Mouse (Mus musculus) gastrocnemius, adult 8-10 months (tissue): Measurements from ENCODE around the gene Per3. TPM values are rescaled to one million over a fixed set of nuclear protein-coding genes. Genes with fewer than 3 reads are reported as not detected.

Experiments
- DNase-seq, 2 experiments: peaks; one replicate each; pipeline ENCODE4 v3.0.0; 2022; ENCODE audit warnings: low spot score in 2 of 2
- total RNA-seq, 4 experiments: library from RNA; stranded (reverse); gene quantifications; 2 replicates each; pipeline ENCODE4 v1.2.4; 2022

The Per3 gene
- total RNA-seq, result 10 to 100 TPM in 3 of 4 experiments, 1 to 10 TPM in 1; 6.5 to 14.8 (median 11.6) TPM

DNA sequence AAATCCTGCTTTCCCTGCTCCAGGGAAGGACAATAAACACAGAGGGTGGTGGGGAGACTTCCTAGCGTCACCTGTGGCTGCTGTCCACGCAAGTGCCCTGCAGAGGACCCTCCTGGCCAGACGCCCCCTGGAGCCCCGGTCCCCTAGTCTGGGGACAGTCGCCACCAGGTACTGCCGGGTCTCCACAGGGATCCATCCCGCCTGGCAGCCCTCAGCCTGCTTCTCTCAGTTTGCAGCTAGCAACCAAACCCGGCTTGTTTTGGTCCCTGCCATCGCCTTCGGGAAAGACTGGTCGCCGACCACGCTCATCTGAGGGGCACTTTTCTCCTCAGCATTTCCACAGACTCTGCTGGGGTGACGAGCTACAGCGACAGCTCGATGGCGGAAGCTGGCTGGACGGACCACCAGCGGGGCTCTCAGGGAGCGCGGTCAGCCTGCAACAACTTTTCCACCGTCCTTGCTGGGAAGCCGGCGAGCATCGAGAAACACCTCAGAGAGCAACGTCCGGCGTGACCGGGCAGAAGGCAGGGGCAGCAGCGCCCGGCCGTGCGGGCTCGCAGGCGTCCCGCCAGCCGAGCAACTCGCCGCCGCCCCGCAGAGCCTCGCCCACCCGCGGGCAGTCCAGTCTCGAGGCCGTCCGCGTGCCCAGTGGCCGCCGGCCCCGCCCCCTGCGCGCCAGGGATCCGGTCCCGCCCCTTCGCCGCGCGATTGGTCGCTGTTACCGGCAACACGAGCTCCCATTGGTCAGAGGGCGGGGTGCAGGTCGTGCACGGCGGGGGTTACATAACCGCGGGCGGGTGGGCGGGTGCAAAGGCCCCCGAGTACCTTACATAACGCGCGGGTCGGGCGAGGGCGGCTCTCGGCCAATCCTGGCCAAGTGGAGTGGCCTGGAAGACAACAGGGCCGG lies at the start of gene Per3:
Gene Per3, minus strand, starts transcription at position 629 of the 907 bp plus-strand sequence.
- DNase-seq, result peak; percentile 99

DNA sequence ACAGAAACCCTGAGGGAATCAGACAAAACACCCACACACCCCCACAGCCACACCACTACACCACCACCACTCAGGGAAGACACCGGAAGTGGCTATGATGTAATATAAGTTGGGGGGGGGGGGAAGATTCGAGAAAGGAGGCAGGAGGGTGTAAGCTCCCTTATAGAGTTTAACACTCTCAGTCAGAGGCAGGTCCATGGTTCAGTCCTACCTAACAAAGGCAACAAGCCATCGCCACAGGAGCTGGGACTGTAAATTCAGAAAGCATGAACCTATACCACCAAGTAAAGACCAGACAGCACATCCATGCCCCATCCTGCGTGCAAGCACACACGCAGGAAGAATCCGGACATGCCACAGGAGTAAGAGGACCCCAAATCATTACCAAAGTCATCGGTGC lies 44.8 kb upstream of the Per3 start, which contains the start of gene Gm13090:
Gene Gm13090, plus strand, starts transcription at position 301 of the 400 bp plus-strand sequence.
- DNase-seq, result no peak

DNA sequence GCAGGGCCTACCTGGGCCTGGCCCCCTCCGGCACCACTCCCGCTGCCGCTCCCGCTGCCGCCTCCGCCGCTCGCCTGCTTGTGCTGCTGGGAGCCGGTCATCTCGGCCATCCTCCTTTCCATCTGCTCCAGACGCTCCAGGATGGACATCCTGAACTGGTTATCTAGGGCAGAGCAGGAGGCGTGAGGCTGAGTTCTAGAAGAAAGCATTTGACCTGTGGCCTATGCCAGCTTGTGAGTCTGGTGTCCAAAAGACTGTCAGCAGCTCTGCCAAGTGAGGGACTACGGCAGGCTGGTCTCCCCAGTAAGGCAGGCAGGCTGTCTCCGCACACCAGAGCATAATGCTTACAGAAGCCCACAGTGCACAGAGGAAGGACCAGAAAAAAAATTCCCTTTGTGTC lies 44.4 kb upstream of the Per3 start:
- DNase-seq, result no peak

DNA sequence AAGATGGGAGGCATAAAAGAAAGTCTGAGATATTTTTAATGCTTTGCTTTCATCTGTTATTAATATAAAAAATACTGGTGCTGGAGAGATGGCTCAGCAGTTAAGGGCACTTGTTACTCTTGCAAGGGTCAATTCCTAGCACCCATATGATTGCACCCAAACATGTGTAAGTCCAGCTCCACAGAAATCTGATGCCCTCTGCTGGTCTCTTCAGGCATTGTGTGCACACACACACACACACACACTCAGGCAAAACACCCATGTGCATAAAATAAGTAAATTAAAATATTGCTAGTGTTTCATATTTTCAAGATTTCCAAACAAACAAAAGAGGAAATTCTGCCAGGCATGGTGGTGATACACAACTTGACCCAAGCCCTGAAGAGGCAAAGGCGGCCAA lies 42.9 kb upstream of the Per3 start:
- DNase-seq, result no peak

DNA sequence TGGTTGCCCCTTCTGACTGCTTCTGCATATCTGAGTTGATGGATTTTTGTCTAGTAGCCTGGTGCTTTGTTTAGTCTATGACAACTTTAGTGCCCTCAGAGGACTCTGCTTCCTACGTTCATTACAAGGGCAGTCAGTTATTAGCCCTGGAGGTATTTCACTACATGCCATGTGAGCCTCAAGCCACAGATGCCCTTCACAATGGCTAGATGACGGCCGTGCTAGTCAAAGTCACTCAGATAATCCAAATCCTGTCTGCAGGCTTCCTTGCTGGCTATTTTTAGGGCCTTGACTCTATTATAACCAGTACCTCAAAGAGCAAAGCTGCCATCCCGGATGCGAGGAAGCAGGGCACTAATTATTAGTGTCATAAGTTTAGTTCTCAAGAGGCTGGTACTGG lies 38.6 kb upstream of the Per3 start:
- no peak for DNase-seq

DNA sequence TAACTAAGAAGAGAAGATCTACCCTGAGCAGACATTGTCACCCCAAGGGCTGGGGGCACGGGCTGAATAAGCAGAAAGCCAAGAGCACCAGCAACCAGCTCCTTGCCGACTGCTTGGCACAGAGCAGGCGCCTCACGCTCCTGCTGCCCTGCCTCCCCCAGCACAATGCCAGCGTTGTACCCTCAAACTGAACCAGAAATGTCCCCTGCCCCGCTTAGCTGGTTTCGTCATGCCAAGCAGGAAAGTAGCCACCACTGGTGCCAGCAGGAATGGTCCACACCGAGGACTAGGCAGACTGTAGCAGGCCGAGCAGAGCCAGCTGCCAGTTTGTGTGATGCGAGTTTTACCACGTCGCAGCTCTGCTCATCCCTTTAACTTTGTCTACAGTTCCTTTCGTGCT lies 37.5 kb upstream of the Per3 start:
- DNase-seq, result no peak

DNA sequence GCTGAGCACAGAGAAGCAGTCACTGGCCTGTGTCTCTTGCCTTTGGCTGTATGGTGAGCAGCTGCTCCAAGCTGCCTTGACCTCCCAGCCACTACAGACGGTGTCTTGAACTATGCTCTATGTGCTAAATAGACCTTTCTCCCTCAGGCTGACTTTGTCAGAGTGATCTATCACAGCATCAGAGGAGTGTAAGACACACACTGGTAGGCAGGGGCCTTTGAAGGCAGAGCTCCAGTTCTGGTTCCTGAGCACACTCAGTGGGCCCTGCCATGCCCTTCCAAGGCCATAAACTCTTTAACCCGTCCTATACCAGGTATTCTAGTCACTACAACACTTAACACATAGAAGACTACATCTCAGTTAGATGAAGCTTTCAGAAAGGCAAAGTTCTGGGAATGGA lies 36.9 kb upstream of the Per3 start:
- no peak for DNase-seq

DNA sequence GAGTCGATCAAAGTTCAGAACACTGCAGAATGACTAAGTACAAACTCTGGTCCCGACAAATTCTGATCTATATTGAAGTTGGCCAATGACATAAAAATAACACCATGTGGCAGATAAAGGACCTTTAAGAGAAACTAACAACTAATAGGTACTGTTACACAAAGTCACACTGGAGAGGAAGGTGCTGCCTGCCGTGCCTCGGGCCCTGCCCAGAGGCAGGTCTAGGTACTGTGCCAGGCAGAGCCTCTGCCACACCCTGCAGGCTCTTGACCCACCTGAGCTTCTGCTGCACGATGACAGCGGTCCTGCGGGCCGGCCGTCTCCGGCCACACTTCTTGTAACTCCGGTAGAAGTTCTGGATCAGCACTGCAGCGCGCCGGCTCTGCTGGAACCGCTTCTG lies 30.4 kb upstream of the Per3 start:
- no peak for DNase-seq

DNA sequence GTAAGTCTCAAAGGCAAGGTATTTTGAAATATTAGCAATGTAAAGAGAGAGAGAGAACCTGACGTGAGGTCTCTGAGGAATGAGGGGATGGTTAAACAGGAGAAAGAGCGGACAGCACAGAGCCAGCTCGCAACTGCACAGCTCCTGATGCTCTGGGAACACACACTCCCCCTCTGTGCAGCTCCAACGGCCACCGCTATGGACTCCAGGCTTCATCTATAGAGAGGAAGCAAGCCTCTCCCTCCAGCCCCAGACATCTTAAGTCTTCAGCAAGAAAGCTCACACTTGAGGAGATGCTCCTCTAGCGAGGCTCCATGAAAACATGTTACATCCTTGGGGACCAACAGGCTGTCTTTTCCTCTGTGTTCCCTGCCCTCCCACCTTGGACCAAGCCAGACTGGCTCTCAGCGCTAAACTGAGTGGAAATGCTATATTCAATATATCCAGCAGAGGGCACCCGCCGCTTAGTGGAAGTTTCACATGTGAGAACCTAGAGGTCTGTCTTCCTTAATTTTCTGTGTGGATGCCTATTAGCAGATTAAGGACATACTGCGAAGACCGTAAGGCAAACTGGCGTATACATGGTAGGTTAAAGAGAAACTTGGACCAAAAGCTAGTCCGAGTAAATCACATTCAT lies 28.8 kb upstream of the Per3 start:
- peak; percentile 40 to 54 for DNase-seq

DNA sequence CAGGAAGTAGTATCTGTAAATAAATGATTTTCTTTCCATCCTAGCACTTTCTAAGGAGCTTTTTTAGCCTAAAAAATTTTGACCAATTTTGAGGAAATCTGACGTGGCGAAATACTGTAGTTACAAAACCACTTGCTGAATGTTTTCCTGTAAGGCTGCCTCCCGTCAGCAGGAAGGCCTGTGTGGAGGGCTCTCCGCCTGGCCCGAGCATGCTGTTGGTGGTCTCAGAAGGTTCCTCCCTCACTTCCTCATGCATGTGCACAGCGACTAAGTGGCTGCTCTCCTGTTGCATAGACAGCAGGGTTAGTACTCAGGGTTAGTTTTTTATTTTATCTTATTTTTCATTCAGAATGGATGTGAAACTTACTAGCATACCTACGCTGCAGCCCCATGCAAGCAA lies 26.5 kb upstream of the Per3 start:
- DNase-seq, result no peak

DNA sequence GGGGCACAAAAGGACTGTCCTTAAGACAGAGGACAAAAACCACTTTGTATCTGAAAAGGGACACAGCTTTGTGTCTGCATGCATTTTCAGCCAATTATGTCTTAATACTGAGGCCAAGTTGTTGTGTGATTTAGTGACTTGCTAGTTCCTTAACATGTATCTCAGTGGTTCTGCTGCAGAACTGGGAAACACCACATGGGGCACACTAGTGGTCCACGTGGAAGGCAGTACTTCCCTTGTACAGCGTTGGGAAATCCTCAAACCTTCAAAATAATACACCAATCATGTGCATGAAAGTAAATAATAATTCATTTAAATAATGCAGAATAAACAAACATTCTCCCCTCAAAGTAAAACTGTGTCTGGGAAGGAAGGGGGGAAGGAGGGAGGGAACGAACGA lies 24.3 kb upstream of the Per3 start:
- no peak for DNase-seq

DNA sequence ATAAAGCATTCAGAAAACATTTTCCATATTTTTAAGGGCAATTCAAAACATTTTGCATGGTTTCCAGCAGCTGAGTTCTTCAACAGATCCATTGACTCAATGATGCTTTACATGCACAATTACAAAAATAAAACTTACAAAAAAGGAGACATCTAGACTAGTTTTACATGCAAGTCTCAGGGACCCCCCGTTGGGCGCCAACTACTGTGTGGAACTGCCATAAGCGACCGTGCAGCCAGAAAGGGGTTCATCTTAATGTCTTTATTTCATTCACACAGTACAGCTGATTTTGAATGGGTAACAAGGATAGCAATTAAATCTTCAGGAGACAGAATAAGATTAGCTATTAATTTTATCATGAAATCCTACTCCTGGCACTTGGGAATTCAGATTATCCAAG lies 15.1 kb upstream of the Per3 start:
- no peak for DNase-seq

DNA sequence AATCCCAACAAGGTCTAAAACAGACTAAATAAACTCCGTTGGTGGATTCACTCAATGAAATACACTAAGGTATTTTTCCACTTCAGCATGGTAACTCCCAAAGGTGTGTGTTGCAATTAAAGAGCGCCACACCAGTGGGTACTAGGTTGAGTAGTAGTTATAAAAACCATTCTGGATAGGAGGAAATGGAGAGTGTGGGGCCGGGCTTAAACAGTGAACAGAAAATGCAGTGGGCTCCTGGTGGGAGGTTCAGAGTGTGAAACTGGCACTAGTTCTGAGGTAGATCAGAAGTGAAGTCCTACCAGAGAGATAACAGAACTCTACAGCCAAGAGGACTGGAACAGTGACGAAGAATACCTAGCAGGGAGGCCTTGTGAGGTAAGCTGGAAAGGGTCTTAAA lies 14.2 kb upstream of the Per3 start:
- DNase-seq, result no peak

DNA sequence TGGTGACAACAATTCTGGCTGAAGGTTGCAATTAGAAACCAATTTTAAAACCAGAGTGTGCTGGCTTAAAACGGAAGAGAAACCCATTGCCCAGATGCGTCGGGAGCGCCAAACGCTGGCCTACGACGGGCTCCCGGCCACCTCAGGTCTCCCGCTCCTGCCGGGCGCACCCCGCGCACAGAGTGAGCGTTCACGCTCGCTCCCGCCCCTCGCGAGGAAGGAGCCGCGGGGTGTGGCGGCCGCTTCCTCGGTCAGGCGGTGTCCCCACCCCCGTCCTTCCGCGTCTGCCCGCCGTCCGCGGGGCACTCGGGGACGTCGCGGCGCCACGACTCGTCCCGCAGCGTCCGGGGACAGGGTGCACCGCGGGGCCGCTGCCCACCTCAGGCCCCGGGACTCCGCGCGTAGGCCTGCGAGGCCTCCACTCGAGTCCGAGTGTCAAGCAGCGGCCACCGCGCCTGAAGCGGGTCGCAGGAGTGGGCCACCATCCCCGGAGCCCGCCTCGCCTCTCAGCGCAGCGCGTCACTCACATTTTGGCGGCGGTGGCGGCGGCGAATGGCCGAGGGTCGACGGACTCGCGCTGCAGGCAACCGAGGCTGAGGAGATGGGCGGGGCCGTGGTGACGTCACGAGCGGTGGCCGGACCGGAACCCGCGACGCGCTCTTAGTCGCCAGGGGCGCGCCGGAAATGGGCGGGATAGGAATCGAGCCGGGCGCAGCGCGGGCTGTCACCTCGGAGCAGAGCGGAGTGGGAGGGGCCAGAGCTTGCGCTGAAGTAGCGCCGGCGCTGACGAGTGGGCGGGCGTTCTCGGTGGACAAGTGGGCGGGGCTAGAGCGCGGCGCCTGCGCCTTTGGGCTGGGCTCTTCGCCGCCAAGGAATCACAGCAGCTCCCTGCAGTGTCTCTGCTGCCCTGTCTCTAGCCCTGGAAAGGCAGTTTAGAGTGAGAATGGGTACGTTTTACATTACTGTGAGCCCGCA lies 13.2 kb upstream of the Per3 start, which contains the start of gene Vamp3:
Gene Vamp3, minus strand, starts transcription at position 617 of the 975 bp plus-strand sequence.
- DNase-seq, result peak; percentile 97 to 99

DNA sequence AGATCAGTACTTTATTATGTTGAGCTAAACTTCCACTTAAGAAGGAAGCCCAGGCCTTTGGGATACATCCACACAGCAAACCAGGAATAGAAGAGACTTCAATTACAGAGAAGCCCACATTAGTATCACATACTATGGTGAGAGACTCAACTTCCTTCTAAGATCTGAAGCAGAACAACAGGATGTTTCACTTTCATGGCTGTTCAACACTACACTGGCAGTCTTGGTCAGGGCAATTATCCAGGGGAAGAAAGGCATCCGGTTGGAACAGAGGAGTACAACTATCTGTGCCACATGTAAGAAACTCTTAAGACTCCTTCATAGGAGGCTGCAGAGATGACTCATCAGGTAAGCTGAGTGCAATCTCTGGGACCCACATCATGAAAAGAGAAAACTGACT lies 6.7 kb upstream of the Per3 start:
- no peak for DNase-seq

DNA sequence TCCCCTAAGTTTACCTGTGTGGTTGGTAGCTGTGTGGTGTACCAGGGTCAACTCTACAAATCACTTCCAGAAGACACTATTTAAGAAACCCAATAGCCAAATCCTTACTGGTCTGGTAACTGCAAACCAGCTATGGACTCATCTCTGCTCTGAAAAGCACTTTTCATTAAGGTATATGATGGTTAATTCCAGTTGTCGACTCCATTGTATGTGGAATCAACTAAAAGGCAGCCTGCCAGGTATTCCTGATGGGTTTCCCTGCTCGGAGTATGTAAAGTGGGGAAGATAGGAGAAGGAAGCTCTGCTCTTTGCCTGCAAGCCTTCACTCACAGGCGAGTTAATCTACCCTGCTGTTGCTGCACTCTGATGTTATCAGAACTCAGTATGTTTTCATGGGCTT lies 2.1 kb upstream of the Per3 start:
- DNase-seq, result no peak

DNA sequence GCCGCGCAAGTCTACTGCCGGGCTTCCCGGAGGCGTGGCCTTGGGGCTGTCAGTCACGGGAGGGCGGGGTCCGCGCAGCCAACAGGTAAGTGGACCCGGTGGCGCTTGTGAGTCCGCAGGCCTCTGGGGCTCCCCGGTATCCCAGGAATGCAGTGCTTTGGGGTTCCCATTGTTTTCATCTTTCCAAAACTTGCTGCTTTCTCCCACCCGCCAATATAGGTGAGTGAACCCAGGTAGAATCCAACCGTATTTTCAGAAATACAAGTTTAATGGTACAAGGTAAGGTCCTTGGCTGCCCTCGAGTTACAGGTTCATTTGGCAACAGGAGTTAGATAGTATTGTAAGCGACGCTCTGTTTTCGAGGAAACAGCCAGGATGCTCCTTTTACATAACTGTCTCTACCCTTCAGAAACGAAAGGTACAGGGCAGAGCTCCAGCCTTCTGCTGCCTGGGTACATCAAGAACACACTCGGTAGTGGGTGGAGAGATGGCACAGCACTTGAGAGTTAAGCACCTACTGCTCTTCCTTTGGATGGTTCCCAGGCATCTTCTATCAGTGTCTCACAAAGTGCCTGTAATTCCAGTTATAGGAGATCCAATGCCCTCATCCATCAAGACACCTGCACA lies 592 bp upstream of the Per3 start:
- DNase-seq, result peak in 1 of 2 experiments; percentile 12

DNA sequence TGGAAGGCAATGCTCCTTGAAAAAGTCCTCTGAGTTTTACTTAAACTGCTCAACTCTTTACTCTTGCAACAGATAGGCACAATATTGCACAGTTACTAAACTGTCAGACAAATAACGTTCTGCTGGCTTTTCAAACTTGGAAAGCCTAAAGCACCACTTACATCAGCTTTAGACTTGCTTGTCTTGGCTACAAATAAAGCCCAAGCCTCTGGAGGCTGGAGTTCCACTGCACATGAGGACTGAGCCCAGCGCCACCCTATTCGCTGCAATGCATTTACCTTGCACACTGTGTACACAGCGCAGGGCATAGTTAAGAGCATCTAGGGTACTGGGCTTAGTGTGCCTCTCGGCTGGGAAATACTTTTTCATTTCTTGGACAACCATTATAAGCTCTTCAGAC lies 1.2 kb downstream of the Per3 start:
- peak in 1 of 2 experiments; percentile 26 for DNase-seq

DNA sequence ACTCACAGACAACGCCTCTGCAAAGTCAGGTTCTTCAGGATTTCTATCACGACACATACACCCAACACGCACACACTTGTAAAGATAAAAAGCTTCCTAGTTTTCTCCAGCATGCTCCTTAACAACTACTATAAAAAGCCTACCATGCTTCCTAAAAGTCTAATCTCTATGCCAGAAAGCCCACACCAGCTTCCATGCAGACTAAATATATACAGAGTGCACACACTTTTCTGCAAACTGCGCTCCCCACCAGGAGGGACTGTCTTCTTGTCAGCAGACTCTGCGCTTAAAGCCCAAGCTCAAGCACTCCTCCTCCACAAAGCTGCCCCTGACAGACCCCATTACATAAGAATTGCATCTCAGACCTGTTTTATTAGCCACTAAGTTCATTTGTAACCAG lies 3.0 kb downstream of the Per3 start:
- no peak for DNase-seq

DNA sequence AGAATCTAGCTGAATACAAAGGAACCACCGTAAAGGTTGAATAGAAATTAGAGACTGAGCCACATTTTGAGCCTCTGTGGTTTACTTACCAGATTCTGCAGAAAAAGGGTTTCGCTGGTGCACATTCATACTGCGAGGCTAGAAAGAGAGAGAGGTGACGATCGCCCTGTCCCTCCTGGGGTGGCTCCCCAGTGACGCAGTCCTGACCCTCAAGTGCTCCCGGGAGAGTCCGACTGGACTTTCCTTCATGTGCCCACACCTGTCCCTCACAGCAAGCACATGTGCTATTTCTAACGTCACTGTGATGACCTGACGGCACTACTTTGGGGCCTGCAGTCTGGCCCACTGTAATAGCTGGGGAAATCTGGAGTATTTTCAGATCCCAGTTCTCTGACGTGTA lies 6.7 kb downstream of the Per3 start:
- DNase-seq, result no peak

DNA sequence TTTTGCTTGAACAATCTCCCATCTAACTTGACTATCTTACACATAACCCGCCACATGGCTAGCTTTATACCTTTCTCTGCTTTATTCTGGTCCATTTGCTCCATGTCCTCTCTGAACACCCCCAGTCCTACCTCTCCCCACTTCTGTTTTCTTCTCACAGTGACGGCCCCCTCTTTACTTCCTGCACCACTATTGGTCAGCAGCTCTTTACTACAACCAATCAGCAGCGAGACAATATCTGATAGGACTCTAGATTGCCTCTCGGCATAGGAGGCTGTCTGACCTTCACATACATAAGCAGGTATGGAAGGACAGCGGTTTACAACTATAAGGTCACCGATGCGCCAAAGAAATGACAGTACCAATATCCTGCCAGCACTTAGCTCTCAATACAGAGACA lies 7.9 kb downstream of the Per3 start:
- DNase-seq, result no peak
